Mouse (Mus musculus) embryonic facial prominence, embryonic 13.5 days (tissue): ENCODE measurements around the gene Dpp8. TPM values are rescaled to one million over a fixed set of nuclear protein-coding genes. Genes with fewer than 3 reads are reported as not detected.

Experiments used
- ATAC-seq: fragments of 200-750 bp; cut with Nextera tagmentation; 2 replicates; pipeline ENCODE4 v1.8.0; 2017; ENCODE audit warnings: low read depth; ENCODE audit not compliant: insufficient number of reproducible peaks, insufficient read depth, low FRiP score, low TSS enrichment
- H3K27ac ChIP-seq: fragments of 300-500 bp; sonication (generic); 2 replicates; pipeline ENCODE4 v1.5.1; 2015; ENCODE audit warnings: moderate library complexity, mild to moderate bottlenecking, inconsistent platforms
- H3K27me3 ChIP-seq: fragments of 300-500 bp; sonication (generic); 2 replicates; pipeline ENCODE4 v1.6.1; 2015; ENCODE audit warnings: mild to moderate bottlenecking, inconsistent platforms
- H3K36me3 ChIP-seq: fragments of 300-500 bp; sonication (generic); 2 replicates; pipeline ENCODE4 v1.6.1; 2015; ENCODE audit warnings: mild to moderate bottlenecking, inconsistent platforms
- H3K4me1 ChIP-seq: fragments of 300-500 bp; sonication (generic); 2 replicates; pipeline ENCODE4 v1.6.1; 2015; ENCODE audit warnings: inconsistent platforms
- H3K4me2 ChIP-seq: fragments of 300-500 bp; sonication (generic); 2 replicates; pipeline ENCODE4 v1.6.1; 2015; ENCODE audit warnings: moderate library complexity, mild to moderate bottlenecking, inconsistent platforms
- H3K4me3 ChIP-seq: fragments of 300-500 bp; sonication (generic); 2 replicates; pipeline ENCODE4 v1.5.1; 2015; ENCODE audit warnings: mild to moderate bottlenecking, inconsistent platforms
- H3K9ac ChIP-seq: fragments of 300-500 bp; sonication (generic); 2 replicates; pipeline ENCODE4 v1.6.1; 2015; ENCODE audit warnings: mild to moderate bottlenecking, inconsistent platforms
- H3K9me3 ChIP-seq: fragments of 300-500 bp; sonication (generic); 2 replicates; pipeline ENCODE4 v1.6.1; 2016; ENCODE audit warnings: inconsistent platforms
- WGBS: fragments of 180-500 bp; shearing (Covaris S2); methylation state at CpG from one replicate; pipeline ENCODE4 v1.1.7; 2015; ENCODE audit warnings: mixed read lengths; 5-methylcytosine and 5-hydroxymethylcytosine counted together
- polyA plus RNA-seq: library from polyadenylated mRNA; unstranded; fragments of >200 nt; fragmentation: Nextera tagmentation; extraction: Ambion mirVana; gene quantifications from 2 replicates; pipeline ENCODE4 v1.2.1, GENCODE M21; 2015

Gene Dpp8
- polyA plus RNA-seq, 1 experiment from 2014 or later, result 37.2 TPM

DNA sequence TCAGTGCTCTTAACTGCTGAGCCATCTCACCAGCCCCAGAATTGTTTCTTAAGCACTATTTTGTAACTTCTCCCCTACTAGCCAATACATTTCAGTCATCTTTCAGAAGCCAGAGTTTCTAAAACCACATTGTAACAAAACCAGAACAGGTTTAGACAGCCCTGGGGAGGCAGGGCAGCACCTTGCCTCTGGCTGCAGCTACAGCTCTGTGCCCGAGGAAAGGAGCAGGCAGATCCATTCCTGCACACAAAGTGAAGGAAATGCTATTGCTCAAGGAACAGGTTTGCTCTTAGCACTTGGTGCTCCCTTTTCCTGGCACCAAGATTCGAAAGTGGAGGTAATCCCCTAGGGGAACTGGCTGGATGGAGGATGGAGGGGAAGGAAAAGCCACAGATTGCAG lies 85.3 kb downstream of the Dpp8 start:
- Histone ChIP-seq H3K4me3 (no peak overlapping the region), H3K27ac (no peak overlapping the region), H3K4me2 (no peak overlapping the region), H3K9me3 (no peaks in the 10 kb centered on the region), H3K27me3 (peaks cover 10% of the 10 kb centered on the region; the same call in 1 of the 2 replicates), H3K9ac (no peak overlapping the region), H3K4me1 (peaks cover 1% of the 10 kb centered on the region; the same call in 1 of the 2 replicates), H3K36me3 (peaks cover 69% of the 10 kb centered on the region)
- ATAC-seq, result no peak
- WGBS, result 59% methylated on average over 2 of the region's 2 CpGs

DNA sequence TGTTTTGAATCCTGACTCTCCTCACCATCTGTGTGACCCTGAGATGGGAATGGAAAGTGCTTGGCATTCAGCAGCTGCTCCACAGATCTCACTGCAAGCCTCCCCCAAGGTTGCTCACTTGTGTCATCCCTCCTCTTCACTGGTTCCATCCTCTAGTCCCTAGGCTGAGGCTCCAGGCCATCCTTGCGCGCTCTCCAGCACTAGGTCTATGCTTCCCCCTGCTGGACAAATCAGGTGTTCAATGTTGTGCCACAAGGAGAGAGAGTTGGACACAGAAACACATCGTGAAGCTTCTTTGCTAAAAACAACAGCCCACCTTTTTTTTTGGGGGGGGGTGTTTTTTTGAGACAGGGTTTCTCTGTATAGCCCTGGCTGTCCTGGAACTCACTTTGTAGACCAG lies 88.7 kb downstream of the Dpp8 start:
- WGBS, result 5% methylated on average over 3 of the region's 3 CpGs
- Histone ChIP-seq H3K4me3 (no peak overlapping the region), H3K4me2 (no peak overlapping the region), H3K27me3 (peaks cover 27% of the 10 kb centered on the region), H3K36me3 (peaks cover 65% of the 10 kb centered on the region), H3K9ac (no peak overlapping the region), H3K4me1 (peaks cover 11% of the 10 kb centered on the region), H3K9me3 (no peaks in the 10 kb centered on the region), H3K27ac (no peak overlapping the region)
- no peak for ATAC-seq

DNA sequence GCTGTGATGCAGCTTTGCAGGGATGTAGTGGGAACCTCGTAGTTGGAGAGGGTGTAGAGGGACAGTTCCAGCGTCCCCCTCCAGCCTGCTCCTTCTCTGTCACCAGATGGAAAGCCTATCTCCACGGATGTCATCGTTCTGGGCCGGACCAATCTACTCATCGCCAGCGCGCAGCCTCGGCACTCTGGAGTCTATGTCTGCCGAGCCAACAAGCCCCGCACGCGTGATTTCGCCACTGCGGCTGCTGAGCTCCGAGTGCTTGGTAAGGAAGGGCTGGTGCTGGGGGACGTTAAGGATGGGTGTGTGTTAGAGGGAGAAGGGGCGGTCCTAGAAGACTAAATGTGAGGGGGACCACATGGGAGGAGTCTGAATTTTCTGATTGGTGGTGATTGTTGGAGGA lies 90.3 kb downstream of the Dpp8 start:
- WGBS, result 22% methylated on average over 18 of the region's 18 CpGs
- no peak for ATAC-seq
- Histone ChIP-seq H3K9me3 (no peaks in the 10 kb centered on the region), H3K36me3 (peaks cover 67% of the 10 kb centered on the region), H3K4me3 (peak overlapping the region; percentile 16; the same call in 1 of the 2 replicates), H3K27ac (no peak overlapping the region), H3K9ac (peak overlapping the region; percentile 27; the same call in 1 of the 2 replicates), H3K4me2 (peak overlapping the region; percentile 41), H3K27me3 (peaks cover 27% of the 10 kb centered on the region), H3K4me1 (peaks cover 11% of the 10 kb centered on the region)

DNA sequence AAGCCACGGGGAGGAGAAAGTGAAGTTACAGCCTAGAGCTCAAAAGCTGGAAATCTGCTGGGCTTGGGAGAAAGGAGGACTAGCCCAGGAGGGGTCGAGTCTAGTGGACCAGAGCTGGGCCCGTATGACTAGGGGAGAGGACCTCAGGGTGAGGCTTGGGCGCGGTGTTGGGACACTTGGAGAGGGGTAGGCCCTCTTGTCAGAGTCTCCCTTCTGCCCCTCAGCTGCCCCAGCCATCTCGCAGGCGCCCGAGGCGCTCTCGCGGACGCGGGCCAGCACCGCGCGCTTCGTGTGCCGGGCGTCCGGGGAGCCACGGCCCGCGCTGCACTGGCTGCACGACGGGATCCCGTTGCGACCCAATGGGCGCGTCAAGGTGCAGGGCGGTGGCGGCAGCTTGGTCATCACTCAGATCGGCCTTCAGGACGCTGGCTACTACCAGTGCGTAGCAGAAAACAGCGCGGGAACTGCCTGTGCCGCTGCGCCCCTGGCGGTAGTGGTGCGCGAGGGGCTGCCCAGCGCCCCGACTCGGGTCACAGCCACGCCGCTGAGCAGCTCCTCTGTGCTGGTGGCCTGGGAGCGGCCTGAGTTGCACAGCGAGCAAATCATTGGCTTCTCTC lies 91.4 kb downstream of the Dpp8 start:
- Histone ChIP-seq H3K4me2 (peak overlapping the region; percentile 77), H3K27me3 (peaks cover 27% of the 10 kb centered on the region), H3K27ac (no peak overlapping the region), H3K4me1 (peaks cover 11% of the 10 kb centered on the region), H3K36me3 (peaks cover 63% of the 10 kb centered on the region), H3K4me3 (peak overlapping the region; percentile 45), H3K9ac (peak overlapping the region; percentile 73), H3K9me3 (no peaks in the 10 kb centered on the region)
- peak; percentile 39; the same call in 1 of the 2 replicates for ATAC-seq
- 4% methylated on average over 48 of the region's 48 CpGs for WGBS

DNA sequence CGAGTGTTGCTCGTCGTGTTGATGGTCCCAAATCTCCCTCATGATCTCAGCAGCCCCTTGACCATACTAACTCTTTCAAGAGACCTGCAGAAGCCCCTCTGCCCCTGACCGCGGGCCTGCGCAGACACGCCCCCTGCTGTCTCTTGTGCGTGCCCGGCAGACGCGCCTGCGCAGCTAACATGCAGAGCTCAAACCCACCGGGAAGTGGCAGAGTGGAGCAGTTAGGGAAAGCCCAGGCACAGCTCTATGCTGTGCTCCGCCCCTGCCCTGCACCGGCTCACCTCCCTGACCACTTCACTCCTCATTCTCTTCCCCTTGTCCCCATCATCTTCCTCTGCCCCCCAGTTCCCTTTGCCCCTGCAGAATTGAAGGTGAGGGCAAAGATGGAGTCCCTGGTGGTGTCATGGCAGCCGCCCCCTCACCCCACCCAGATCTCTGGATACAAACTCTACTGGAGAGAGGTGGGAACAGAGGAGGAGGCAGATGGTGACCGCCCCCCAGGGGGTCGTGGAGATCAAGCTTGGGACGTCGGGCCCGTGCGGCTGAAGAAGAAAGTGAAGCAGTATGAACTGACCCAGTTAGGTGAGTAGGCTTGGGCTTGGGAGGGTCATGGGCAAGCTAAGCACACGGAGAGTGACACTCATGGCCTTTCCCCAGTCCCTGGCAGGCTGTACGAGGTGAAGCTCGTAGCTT lies 96.1 kb downstream of the Dpp8 start:
- Histone ChIP-seq H3K9me3 (no peaks in the 10 kb centered on the region), H3K36me3 (peaks cover 86% of the 10 kb centered on the region), H3K9ac (0 out of 2 replicates have a peak overlapping the region, but pooled peaks have one; percentile 32), H3K4me3 (peak overlapping the region; percentile 15), H3K4me2 (peak overlapping the region; percentile 51), H3K4me1 (peaks cover 7% of the 10 kb centered on the region), H3K27me3 (peaks cover 11% of the 10 kb centered on the region), H3K27ac (no peak overlapping the region)
- 12% methylated on average over 25 of the region's 25 CpGs for WGBS
- no peak for ATAC-seq

DNA sequence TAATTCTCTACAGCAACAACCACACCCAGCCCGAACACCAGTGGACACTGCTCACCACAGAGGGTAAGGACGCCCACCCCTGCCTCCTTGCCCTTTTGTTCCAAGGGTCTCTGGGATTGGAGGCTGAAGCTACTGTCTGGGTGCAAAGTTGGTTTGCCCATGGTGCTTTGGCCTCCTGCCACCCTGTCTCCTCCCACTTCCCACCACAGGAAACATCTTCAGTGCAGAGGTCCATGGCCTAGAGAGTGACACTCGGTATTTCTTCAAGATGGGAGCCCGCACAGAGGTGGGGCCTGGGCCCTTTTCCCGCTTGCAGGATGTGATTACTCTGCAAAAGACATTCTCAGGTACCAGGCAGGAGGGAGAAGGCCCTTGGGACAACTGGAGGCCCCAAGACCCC lies 99.5 kb downstream of the Dpp8 start:
- Histone ChIP-seq H3K9ac (no peak overlapping the region), H3K9me3 (no peaks in the 10 kb centered on the region), H3K4me1 (no peaks in the 10 kb centered on the region), H3K36me3 (peaks cover 82% of the 10 kb centered on the region), H3K4me3 (no peak overlapping the region), H3K27ac (no peak overlapping the region), H3K27me3 (no peaks in the 10 kb centered on the region), H3K4me2 (no peak overlapping the region)
- no peak for ATAC-seq
- 73% methylated on average over 5 of the region's 5 CpGs for WGBS

Other genes with a start within 250 kb of the Dpp8 start
- 10.8 and 12.3 TPM in 2 replicates for gene Dennd4a, start 221.1 kb upstream of the Dpp8 start, polyA plus RNA-seq
- gene Slc24a1, start 80.8 kb upstream of the Dpp8 start, polyA plus RNA-seq, result not detected in 2 replicates
- gene Ints14, start 71.5 kb upstream of the Dpp8 start, polyA plus RNA-seq, result 51.6 and 58.3 TPM in 2 replicates
- gene Hacd3, start 10.7 kb upstream of the Dpp8 start, polyA plus RNA-seq, result 91.3 and 92.1 TPM in 2 replicates
- gene Igdcc4, start 69.1 kb downstream of the Dpp8 start, polyA plus RNA-seq, result 31.0 and 31.7 TPM in 2 replicates
- 2.1 and 3.0 TPM in 2 replicates for gene Igdcc3, start 108.8 kb downstream of the Dpp8 start, polyA plus RNA-seq
- 7.1 and 8.1 TPM in 2 replicates for gene Parp16, start 162.9 kb downstream of the Dpp8 start, polyA plus RNA-seq
- gene Cilp, start 232.8 kb downstream of the Dpp8 start, polyA plus RNA-seq, result 0.74 and 1.2 TPM in 2 replicates